Mouse (Mus musculus) CH12.LX (cell line): ENCODE results near the gene Epsti1. TPM values are rescaled to one million over a fixed set of nuclear protein-coding genes. Genes with fewer than 3 reads are reported as not detected.

Experiments used
- DNase-seq: peaks from one replicate; pipeline ENCODE4 v3.0.0-alpha.2; 2013; ENCODE audit errors: extremely low read depth
- H3K27ac ChIP-seq: 2 replicates; pipeline ENCODE4 v1.5.1; 2012; ENCODE audit warnings: low read depth, mild to moderate bottlenecking, control low read depth, moderate library complexity; ENCODE audit not compliant: insufficient read depth
- H3K27me3 ChIP-seq: replicated peaks from 2 replicates; pipeline ENCODE3; 2012; ENCODE audit warnings: inconsistent platforms
- H3K36me3 ChIP-seq, 2 experiments: replicated peaks in 1 of 2; 2 replicates each; pipeline versions ENCODE3 to v1.6.1; 2012; ENCODE audit warnings: inconsistent platforms in 1 of 2, low read length in 1 of 2, mild to moderate bottlenecking in 1 of 2, mixed read lengths in 1 of 2, moderate library complexity in 1 of 2; ENCODE audit not compliant: control insufficient read depth in 1 of 2, insufficient read depth in 1 of 2
- H3K4me1 ChIP-seq, 2 experiments: 2 replicates each; pipeline ENCODE4 v1.6.1; 2012; ENCODE audit warnings: inconsistent platforms in 1 of 2, moderate library complexity in 1 of 2; ENCODE audit not compliant: insufficient read depth in 2 of 2, control insufficient read depth in 1 of 2
- H3K4me2 ChIP-seq: 2 replicates; pipeline ENCODE4 v1.6.1; 2012; ENCODE audit warnings: low read depth, mild to moderate bottlenecking, control low read depth; ENCODE audit not compliant: poor library complexity, insufficient read depth, severe bottlenecking
- H3K4me3 ChIP-seq, 3 experiments: fragments of 150-350 bp in 1 of 3; sonication (generic) in 1 of 3; replicated peaks in 1 of 3; 2 replicates each; pipeline versions ENCODE3 to v1.5.1; 2011 to 2012; ENCODE audit warnings: low read depth in 2 of 3, low read length in 2 of 3, mild to moderate bottlenecking in 2 of 3, moderate library complexity in 2 of 3, control low read depth in 1 of 3, improper control_type of control experiment in 1 of 3, inconsistent platforms in 1 of 3, mixed read lengths in 1 of 3; ENCODE audit not compliant: poor library complexity in 1 of 3
- H3K79me2 ChIP-seq: replicated peaks from 2 replicates; pipeline ENCODE4 v1.6.1; 2012; ENCODE audit warnings: mild to moderate bottlenecking, moderate library complexity; ENCODE audit not compliant: control insufficient read depth, poor library complexity, insufficient read depth, severe bottlenecking; ENCODE audit errors: extremely low read depth
- H3K9ac ChIP-seq: 2 replicates; pipeline ENCODE4 v1.6.1; 2012; ENCODE audit warnings: low read depth, mild to moderate bottlenecking, control low read depth, moderate library complexity; ENCODE audit not compliant: insufficient read depth
- H3K9me3 ChIP-seq: replicated peaks from 2 replicates; pipeline ENCODE3; 2012; ENCODE audit warnings: low read length, inconsistent platforms, mixed read lengths
- BHLHE40 ChIP-seq: IDR thresholded peaks from 2 replicates; pipeline ENCODE4 v1.6.1; 2011; ENCODE audit warnings: mild to moderate bottlenecking, low read depth, low read length, improper control_type of control experiment
- CHD2 ChIP-seq: IDR thresholded peaks from 2 replicates; pipeline ENCODE4 v1.6.1; 2011; ENCODE audit warnings: low read length, improper control_type of control experiment
- CTCF ChIP-seq, 2 experiments: IDR thresholded peaks in 1 of 2; conservative IDR thresholded peaks in 1 of 2; 2 replicates each; pipeline ENCODE4 v1.5.1; 2011 to 2012; ENCODE audit warnings: low read depth in 2 of 2, low read length in 2 of 2, improper control_type of control experiment in 1 of 2, inconsistent platforms in 1 of 2, mild to moderate bottlenecking in 1 of 2, moderate library complexity in 1 of 2
- E2F4 ChIP-seq: IDR thresholded peaks from 2 replicates; pipeline ENCODE4 v1.6.1; 2011; ENCODE audit warnings: low read depth, low read length, improper control_type of control experiment; ENCODE audit not compliant: insufficient replicate concordance
- ETS1 ChIP-seq: conservative IDR thresholded peaks from 2 replicates; pipeline ENCODE4 v1.6.1; 2012; ENCODE audit warnings: low read depth, mild to moderate bottlenecking, inconsistent platforms, low read length, improper control_type of control experiment, moderate library complexity
- GABPA ChIP-seq: IDR thresholded peaks from 2 replicates; pipeline ENCODE4 v1.6.1; 2012; ENCODE audit warnings: low read depth, low read length, improper control_type of control experiment, inconsistent platforms; ENCODE audit not compliant: insufficient replicate concordance
- HCFC1 ChIP-seq: IDR thresholded peaks from 2 replicates; pipeline ENCODE4 v1.6.1; 2012; ENCODE audit warnings: low read depth, mild to moderate bottlenecking, inconsistent platforms, low read length, improper control_type of control experiment
- JUN ChIP-seq: IDR thresholded peaks from 2 replicates; pipeline ENCODE4 v1.6.1; 2011; ENCODE audit warnings: low read depth, mild to moderate bottlenecking, low read length, improper control_type of control experiment, moderate library complexity; ENCODE audit not compliant: insufficient read depth
- JUND ChIP-seq: conservative IDR thresholded peaks from 2 replicates; pipeline ENCODE4 v1.6.1; 2011; ENCODE audit warnings: low read depth, low read length, improper control_type of control experiment
- KAT2A ChIP-seq: IDR thresholded peaks from 2 replicates; pipeline ENCODE4 v1.6.1; 2012; ENCODE audit warnings: low read length, improper control_type of control experiment, inconsistent platforms; ENCODE audit not compliant: insufficient replicate concordance
- MAFK ChIP-seq: IDR thresholded peaks from 2 replicates; pipeline ENCODE4 v1.6.1; 2011; ENCODE audit warnings: low read length, improper control_type of control experiment; ENCODE audit not compliant: insufficient replicate concordance
- MAX ChIP-seq: IDR thresholded peaks from 2 replicates; pipeline ENCODE4 v1.6.1; 2011; ENCODE audit warnings: low read length, improper control_type of control experiment
- MAZ ChIP-seq: IDR thresholded peaks from 2 replicates; pipeline ENCODE4 v1.6.1; 2012; ENCODE audit warnings: low read depth, mild to moderate bottlenecking, inconsistent platforms, low read length, improper control_type of control experiment, moderate library complexity
- MEF2A ChIP-seq: IDR thresholded peaks from 2 replicates; pipeline ENCODE4 v1.6.1; 2014; ENCODE audit warnings: low read depth, mild to moderate bottlenecking, inconsistent platforms, low read length, improper control_type of control experiment, borderline replicate concordance
- MXI1 ChIP-seq: IDR thresholded peaks from 2 replicates; pipeline ENCODE4 v1.6.1; 2011; ENCODE audit warnings: mild to moderate bottlenecking, low read depth, low read length, improper control_type of control experiment
- MYC ChIP-seq: IDR thresholded peaks from 2 replicates; pipeline ENCODE4 v1.6.1; 2011; ENCODE audit warnings: low read depth, mild to moderate bottlenecking, improper control_type of control experiment, low read length
- NELFE ChIP-seq: IDR thresholded peaks from 2 replicates; pipeline ENCODE4 v1.6.1; 2011; ENCODE audit warnings: low read depth, low read length, improper control_type of control experiment
- RAD21 ChIP-seq: IDR thresholded peaks from 2 replicates; pipeline ENCODE4 v1.6.1; 2011; ENCODE audit warnings: low read depth, mild to moderate bottlenecking, low read length, improper control_type of control experiment, moderate library complexity
- SMC3 ChIP-seq: IDR thresholded peaks from 2 replicates; pipeline ENCODE4 v1.6.1; 2011; ENCODE audit warnings: low read depth, low read length, improper control_type of control experiment
- USF1 ChIP-seq: IDR thresholded peaks from 2 replicates; pipeline ENCODE4 v1.6.1; 2014; ENCODE audit warnings: low read depth, mild to moderate bottlenecking, inconsistent platforms, low read length, improper control_type of control experiment
- USF2 ChIP-seq: conservative IDR thresholded peaks from 2 replicates; pipeline ENCODE4 v1.6.1; 2011; ENCODE audit warnings: low read depth, low read length, improper control_type of control experiment
- ZC3H11A ChIP-seq: IDR thresholded peaks from 2 replicates; pipeline ENCODE4 v1.6.1; 2012; ENCODE audit warnings: low read depth, mild to moderate bottlenecking, inconsistent platforms, low read length, improper control_type of control experiment
- ZKSCAN1 ChIP-seq: IDR thresholded peaks from 2 replicates; pipeline ENCODE4 v1.6.1; 2012; ENCODE audit warnings: low read depth, inconsistent platforms, low read length, improper control_type of control experiment, borderline replicate concordance
- ZNF384 ChIP-seq: IDR thresholded peaks from 2 replicates; pipeline ENCODE4 v1.6.1; 2012; ENCODE audit warnings: low read depth, low read length, improper control_type of control experiment, inconsistent platforms
- dilution Hi-C: fragments of 300-500 bp; cut with MboI; formaldehyde crosslinking; loops from 2 replicates; pipeline ENCODE4 v1.14.3; 2020; ENCODE audit warnings: low sequenced_read_pairs; ENCODE audit not compliant: extremely low pct_unique_long_range_greater_than_20kb, extremely low pct_ligation_motif_present
- in situ Hi-C: fragments of 300-500 bp; cut with MboI; formaldehyde crosslinking; loops from 3 replicates; pipeline ENCODE4 v1.14.3; 2019; ENCODE audit warnings: low sequenced_read_pairs, low pct_ligation_motif_present, low pct_unique_long_range_greater_than_20kb, mixed read lengths
- polyA plus RNA-seq: library from polyadenylated mRNA; unstranded; fragments of >175 nt; gene quantifications from 2 replicates; pipeline ENCODE4 v1.2.1, GENCODE M21; 2012; ENCODE audit warnings: low read depth; ENCODE audit not compliant: insufficient read length
- total RNA-seq, 2 experiments: library from RNA; depleted of rRNA; stranded (reverse); fragments of 300-350 nt in 1 of 2; fragments of >200 nt in 1 of 2; gene quantifications; 2 replicates each; pipeline ENCODE4 v1.2.3; 2012 to 2014

Epsti1 gene
- total and polyA plus RNA-seq, 3 experiments = 0.59 to 2.2 (median 2.2) TPM

- H3K4me1 ChIP-seq = peaks cover 0 to 7% of the 10 kb centered on the region in 2 experiments; a peak in 1 of 4 replicates
- TF ChIP-seq MAX = no peak
- TF ChIP-seq USF1 = no peak
- TF ChIP-seq ZNF384 = no peak
- TF ChIP-seq GABPA = no peak
- TF ChIP-seq ZC3H11A = no peak
- TF ChIP-seq E2F4 = no peak
- TF ChIP-seq MAFK = no peak
- TF ChIP-seq MEF2A = no peak
- TF ChIP-seq JUN = no peak
- no peak for TF ChIP-seq CTCF (conservative IDR thresholded peaks at IDR 0.05 in 1 of 2, IDR thresholded peaks at IDR 0.05 in 1 of 2; ENCODE audit: low read depth in 2 of 2, low read length in 2 of 2)
- no peak for TF ChIP-seq HCFC1
- no peak for TF ChIP-seq CHD2
- TF ChIP-seq RAD21 = no peak
- H3K4me2 ChIP-seq = no peak overlapping the region
- no peaks in the 10 kb centered on the region for H3K36me3 ChIP-seq
- H3K4me3 ChIP-seq = no peak overlapping the region
- dilution Hi-C loops (no loop called here), in situ Hi-C loops (no loop called here)
- no peak overlapping the region for H3K27ac ChIP-seq
- no peaks in the 10 kb centered on the region for H3K9me3 ChIP-seq
- no peaks in the 10 kb centered on the region for H3K79me2 ChIP-seq
- H3K9ac ChIP-seq = no peak overlapping the region
- DNase-seq = no peak
- no peaks in the 10 kb centered on the region for H3K27me3 ChIP-seq
These were observed 21.4 kb upstream of the Epsti1 start for GRCm38 (mm10) chr14:77882669-77883068.

- Histone ChIP-seq H3K79me2 (no peaks in the 10 kb centered on the region), H3K9me3 (peaks cover 2% of the 10 kb centered on the region), H3K27ac (no peak overlapping the region), H3K9ac (no peak overlapping the region), H3K36me3 (no peaks in the 10 kb centered on the region), H3K4me3 (no peak overlapping the region), H3K4me1 (peaks cover 0 to 4% of the 10 kb centered on the region in 2 experiments; a peak in 2 of 4 replicates), H3K4me2 (no peak overlapping the region), H3K27me3 (no peaks in the 10 kb centered on the region)
- no peak for DNase-seq
- in situ Hi-C loops (no loop called here), dilution Hi-C loops (no loop called here)
- TF ChIP-seq MXI1 (no peak), NELFE (no peak), USF1 (no peak), MAZ (no peak), JUN (no peak), MYC (no peak), ZKSCAN1 (no peak), JUND (no peak), ETS1 (no peak), MAX (no peak), SMC3 (no peak), BHLHE40 (no peak), KAT2A (no peak), CTCF (conservative IDR thresholded peaks at IDR 0.05 in 1 of 2, IDR thresholded peaks at IDR 0.05 in 1 of 2; ENCODE audit: low read depth in 2 of 2, low read length in 2 of 2) (no peak), HCFC1 (no peak), USF2 (no peak)
These were observed 17.7 kb upstream of the Epsti1 start for GRCm38 (mm10) chr14:77886376-77886775.
